Mouse (Mus musculus) mesoderm, embryonic 11.5 days (tissue): ENCODE results near the gene Prdx2.

Experiments
- DNase-seq: peaks from one replicate; pipeline ENCODE4 v3.0.0-alpha.2; 2012; ENCODE audit warnings: low read depth, low spot score

Gene Prdx2

DNA sequence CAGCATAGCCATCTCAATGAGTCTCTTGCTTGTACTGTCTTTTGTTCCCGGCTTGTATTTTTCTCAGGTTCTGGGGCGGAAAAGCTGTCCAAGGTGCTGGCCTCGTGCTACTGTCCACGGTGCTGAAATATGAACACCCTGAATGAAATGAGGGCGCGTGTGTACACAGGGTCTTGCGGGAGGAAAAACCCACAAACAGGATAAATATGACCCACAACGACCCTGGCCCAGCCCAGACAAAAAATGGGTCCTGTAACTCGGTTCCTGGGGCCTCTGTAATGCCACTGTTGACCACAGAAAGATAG is 22.2 kb upstream of the Prdx2 start:
- DNase-seq, result peak; percentile 69

DNA sequence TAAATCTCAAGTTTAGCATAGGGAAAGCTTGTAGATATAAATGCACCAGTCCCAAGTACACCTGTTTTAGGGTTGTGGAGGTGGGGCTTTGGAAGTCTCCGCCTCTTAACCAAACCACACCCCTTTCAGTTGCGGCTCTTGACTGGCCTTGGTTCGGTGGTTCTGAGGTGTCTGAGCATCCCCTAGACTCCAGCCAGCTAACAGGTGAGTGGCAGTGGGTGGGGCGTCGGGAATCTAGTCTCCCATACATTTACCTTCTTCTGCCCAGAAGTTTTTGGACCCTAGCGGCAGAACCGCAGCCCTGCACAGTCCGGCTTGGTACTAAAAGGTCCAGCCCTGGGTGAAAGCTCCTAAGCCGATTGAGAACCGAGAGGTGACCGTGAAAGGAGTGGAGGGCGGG is 19.6 kb upstream of the Prdx2 start:
- no peak for DNase-seq

DNA sequence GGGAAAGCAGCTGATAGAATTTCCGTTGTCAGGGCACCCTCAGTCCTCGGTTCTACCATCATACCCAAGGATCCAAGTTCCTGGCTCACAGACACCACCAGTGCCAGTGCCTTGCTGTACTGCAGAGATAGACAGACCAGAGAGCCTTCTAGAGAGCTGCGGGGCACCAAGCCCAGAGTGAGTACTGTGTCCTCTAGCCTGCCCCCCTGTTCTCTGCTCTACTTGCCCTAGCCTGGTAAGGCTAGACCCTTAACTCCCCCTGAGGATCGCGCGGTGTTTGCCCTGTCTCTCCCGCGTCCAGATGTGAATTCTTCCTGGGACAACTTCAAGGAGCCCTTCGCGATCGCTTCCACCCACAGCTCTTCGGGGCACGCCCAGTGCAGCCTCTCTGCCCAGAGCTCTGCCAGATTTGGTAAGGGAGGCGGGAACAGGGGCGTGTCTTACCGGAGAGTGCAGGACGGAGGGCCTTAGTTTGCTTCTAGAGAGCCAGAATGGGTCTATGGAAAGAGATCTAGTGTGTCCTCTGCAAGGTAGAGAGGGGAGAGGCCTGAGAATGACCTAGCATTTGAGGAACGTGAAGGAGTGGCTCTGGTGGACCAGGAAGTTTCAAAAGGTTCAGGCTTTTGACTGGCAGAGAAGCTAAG is 16.7 kb upstream of the Prdx2 start:
- no peak for DNase-seq

DNA sequence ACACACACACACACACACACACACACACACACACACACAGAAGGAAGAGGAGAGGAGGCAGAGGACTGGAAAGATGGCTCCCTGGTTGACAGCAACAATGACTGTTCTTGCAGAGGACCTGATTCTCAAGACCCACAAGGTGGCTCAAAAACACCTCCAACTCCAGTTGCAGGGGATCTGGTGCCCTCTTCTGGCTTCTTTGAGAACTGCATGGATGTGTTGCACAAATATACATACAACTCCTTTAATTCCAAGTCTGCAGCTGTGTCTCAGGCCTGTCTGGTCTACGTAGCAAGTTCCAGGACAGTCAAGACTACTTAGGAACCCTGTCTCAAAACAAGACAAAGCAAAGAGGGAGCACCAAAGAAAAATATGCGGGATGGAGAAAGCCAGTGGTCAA is 12.6 kb upstream of the Prdx2 start:
- DNase-seq, result peak; percentile 85

DNA sequence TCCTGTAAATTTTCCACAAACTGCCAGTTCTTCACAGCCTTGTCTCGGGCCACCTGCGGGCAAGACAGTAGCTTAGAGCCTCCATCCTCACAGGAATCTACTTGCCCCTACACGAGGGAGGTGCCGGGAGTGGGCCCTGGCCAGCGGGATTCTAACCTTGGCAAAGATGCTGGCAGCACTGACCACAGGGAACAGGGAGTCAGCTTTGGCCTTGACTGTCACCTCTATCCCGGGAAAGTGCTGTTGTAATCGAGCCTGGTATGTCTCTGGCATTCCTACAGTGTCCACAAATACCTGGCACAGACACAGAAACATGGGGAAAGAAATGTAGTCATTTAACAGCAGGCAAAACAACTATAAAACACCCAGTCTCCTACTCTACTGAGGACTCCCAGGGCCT is 9.6 kb upstream of the Prdx2 start:
- DNase-seq, result no peak

DNA sequence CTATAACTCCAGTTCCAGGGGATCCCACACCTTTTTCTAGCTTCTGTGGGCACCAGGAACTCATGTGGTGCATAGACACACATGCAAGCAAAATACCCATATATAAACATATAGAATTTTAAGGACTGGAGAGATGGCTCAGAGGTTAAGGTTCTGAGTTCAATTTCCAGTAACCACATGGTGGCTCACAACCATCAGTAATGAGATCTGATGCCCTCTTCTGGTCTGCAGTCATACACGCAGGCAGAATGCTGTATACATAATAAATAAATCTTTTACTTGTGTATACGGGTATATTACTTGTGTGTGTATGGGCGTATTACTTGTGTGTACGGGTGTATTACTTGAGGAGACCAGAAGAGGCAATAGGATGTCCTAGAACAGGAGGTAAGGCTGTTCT is 5.4 kb upstream of the Prdx2 start:
- no peak for DNase-seq

DNA sequence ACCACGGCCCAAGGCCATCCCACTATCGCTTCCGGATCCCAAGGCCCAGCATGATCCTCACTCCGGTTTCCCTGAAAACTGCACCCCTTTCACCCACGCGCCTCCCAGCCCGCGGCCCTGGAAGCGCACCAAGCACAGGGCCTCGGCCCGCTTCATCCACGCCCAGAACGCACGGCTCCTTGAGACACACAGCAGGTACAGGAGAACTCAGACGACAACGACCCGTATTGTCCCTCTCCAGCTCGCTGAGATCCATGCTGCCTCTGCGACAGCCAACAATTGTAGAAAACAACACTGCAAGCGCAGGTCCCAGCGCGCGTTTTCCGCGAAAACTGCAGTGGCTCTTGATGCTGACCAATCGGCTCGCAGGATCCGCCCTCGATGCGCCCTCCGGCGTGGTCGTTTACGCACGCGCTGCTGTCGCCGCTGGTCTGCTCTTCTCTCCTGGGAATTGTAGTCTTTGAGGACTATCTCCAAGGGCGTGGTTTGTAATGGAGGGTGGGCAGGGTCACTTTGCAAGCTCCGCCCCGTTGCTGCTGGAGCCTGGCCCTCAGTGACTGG is 3.6 kb upstream of the Prdx2 start:
- peak; percentile 97 for DNase-seq

DNA sequence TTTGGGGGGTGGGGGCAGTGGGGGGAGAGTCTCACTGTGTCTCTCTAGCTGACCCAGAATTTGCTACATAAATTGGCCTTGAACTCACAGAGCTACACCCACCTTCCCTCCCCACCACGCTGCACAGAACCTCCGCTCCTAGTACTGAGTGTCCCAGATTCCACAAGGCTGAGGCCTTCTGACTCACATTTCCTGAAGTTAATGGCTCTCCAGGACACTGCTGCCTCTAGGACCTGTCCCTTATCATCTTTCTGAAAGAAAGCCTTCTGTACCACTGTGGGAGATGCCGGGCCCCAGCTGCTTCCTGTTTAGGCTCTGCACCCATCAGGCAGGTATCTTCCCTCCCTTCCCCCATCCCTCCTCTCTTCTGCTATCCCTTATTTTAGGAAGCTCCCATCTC is 2.8 kb upstream of the Prdx2 start:
- no peak for DNase-seq

DNA sequence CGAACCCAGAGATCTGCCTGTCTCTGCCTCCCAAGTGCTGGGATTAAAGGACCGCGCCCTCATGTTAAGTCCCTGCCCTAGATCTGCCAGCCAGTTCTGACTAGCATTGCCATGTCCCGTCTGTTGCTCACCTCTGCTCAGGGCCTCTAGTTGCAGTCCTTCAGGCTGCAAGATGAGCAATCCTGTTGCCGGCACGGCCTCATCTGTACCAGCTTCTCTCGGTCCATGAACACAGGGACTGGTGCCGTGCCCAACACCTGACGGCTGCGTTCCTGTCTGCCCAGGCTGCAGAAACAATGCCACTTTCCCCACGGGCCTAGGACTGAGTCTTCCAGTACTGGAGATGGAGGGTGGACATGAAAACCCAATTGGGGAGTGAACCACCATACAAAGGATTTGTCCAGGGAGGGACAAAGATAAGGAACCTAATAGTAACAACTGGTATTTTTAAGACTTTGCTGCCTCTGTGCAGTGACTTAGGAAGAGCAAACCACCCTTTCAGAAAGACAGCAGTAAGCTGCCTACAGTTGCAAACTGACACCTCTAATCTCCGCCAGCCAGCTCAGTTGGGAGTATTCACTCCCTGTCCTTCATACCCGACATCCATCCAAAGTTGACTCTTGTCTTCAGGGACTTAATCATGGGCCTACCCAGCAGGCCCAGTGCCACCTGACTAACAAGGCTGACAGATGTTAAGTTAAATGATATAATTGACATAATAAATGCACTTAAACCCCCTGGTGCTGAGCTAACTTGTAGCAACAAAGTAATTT is 1.7 kb upstream of the Prdx2 start:
- no peak for DNase-seq

DNA sequence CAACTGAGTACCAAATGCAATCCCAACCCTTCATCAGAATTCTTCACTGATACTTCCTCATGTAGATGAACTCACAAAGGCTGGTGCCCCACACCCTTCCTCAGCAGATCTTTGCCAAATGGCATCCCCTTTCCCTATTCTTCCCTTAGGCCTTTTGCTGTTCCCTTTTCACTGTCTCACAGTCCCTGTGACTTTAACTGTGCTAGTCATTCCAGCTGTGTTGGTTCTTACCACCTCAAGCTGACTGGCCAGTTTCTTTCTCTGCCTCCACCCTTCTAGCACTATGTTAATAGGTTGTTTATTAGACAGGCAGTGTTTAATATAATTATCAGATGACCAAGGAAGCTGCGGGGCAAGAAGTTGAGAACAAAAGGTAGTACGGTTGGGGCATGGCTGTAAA is 737 bp upstream of the Prdx2 start:
- DNase-seq, result no peak

DNA sequence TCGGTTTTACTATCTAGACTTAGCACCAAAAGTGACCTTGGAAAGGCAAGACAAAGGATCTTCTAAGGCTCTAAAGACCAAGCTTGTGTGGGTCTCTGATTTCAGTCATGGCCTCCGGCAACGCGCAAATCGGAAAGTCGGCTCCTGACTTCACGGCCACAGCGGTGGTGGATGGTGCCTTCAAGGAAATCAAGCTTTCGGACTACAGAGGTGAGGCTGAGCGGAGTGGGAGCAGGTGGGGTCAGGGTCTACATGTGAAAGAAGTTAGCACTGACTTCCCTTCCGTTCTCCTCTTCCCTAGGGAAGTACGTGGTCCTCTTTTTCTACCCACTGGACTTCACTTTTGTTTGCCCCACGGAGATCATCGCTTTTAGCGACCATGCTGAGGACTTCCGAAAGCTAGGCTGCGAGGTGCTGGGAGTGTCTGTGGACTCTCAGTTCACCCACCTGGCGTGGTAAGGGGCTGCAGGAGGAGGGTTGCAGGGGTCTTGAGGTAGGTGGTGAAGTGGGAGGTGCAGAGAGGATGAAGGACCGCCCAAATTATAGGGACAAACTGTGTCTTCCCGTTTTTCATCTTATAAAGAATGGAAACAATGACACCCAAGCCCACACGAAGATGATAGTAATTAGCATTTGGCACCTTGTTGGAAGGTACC is 876 bp downstream of the Prdx2 start:
- no peak for DNase-seq

DNA sequence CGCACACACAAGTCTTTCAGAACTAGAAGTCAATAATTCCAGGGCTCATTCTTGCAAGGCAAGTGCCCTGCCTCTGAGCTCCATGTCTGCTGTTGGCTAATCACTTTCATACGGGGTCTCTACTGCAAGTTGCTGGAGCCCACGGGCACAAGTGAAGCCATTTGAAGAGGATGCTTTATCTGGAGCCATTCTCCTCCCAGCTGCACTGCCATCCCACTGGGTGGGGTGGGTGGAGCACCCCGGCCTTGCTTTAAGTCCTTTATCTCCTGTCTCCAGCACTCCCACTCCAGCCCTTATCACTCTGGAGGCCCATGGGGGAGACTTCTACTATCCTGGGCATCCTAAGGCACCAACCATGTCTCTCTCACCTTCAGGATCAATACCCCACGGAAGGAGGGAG is 1.5 kb downstream of the Prdx2 start:
- DNase-seq, result no peak

DNA sequence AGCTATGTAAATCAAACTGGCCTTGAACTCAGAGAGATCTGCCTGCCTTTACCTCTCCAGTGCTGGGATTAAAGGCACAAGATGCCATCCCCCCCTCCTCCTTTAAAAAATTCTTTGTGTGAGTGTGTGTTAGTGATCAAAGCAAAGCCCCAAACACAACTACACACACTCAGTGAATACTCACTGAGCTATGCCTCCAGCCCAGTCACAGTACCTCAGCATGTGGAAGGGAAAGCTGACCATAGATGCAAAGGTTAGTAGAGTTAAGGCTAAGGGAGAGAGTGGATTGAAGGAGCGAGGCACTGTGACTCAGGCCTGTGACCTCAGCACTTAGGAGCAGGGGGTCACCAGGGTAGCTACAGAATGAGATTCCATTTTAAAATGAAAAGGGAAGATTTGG is 3.7 kb downstream of the Prdx2 start:
- no peak for DNase-seq

DNA sequence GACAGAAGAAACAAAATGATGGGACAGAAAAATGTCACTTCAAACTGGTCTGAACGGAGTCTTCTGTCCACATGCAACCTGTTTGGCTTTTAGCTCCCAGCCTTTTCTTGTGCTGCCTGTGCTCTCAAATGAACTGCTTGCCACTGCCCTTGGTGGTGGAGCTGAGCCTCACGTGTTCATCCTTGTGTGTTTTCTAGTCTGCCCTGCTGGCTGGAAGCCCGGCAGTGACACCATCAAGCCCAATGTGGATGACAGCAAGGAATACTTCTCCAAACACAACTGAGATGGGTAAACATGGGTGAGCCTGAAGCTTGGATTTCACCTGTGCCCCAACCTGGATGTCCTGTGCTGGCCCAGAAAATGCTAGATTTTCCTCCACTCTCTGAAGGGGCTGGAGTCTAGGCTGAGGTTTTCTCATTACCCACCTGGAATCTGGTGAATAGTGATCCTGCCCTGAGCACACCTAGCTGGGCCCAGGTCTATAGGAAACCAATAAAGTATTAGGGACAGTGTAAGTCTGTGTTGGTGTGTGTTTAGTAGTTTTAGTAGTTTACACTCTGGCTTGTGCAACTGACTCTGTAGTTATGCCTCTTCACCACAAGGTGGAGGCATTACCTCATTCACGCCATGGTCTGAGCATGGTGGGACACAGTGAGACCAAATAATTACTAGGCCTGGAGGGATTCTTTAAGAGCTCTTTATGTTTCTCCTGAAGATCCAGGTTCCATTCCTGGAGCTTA is 4.6 kb downstream of the Prdx2 start:
- DNase-seq, result peak; percentile 74

DNA sequence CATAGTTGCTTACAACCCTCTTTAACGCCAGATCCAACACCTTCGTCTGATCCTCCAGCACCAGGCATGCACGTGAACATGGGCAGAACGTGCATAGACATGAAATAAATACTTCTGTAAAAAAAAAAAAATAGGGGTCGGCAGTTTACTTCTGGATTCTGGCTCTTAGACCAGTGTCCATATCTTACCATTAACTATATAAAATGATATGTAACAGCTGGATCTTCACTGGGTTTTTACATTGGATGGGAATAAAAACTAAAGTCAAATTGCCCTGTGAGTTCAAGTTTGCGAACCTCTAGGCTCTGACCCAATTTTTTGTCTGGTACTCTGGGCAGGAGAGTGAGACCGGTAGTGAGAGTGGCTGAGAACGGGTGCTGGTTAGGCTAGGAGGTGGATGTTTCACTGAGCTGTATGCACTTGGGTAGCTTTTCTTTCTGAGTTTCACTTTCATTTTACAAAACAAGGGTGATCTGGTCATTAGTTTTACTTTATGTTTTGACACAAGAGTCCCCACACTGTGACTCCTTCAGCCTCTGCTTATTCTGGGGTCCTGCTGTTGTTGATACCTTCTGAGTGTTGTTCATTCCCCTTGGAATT is 5.3 kb downstream of the Prdx2 start:
- no peak for DNase-seq

DNA sequence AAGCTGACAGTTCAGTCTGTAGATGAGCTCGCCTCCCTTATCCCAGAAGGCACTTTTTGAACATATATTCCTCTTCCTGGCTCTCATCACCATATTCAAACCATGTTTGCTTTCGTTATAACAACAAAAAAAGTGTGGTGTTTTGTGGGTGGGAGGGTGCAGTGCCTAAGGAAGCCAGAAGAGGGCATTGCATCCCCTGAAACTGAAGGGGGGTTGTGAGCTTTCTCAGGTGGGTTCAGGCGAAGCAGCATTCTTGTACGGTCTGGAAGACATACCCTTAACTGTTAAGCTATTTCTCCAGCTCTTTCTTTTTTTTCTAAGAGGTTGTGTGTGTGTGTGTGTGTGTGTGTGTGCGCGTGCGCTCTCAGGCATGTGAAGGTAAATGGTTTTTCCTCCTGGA is 6.0 kb downstream of the Prdx2 start:
- peak; percentile 72 for DNase-seq

DNA sequence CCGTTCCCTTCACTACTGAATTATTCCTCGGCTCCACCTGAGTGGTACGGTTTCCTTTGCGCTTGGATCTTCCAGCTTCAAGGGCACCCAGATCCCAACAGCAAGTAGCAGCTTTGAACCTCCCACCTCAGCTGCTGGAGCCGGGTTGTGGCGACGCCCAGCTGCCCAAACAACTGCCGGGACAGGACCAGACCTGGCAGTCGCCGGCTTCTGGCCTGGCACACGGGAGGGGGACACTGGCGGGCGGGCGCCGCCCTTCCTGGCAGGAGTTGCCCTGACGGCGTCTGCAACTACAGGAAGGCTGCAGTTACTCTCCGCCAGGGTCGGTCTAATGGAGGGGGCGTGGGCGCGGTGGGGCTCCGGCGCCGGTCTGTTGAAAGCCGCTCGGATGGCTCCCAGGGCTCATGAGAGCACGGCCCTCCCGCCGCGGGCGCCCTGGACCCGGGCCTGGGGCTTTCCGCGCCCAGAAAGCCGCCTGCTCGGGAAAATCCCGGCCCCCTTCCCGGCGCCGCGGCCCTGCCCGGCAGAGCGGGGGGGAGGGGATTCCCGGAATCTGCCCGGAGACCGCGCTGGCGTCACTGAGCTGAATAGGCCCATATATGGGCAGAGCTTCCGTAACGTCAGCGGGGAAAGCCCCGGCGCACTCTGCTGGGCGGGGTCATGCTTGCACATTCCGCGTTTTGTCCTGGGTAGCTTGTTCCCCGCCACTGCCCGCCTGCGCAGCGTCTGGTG is 6.8 kb downstream of the Prdx2 start:
- DNase-seq, result peak; percentile 96

DNA sequence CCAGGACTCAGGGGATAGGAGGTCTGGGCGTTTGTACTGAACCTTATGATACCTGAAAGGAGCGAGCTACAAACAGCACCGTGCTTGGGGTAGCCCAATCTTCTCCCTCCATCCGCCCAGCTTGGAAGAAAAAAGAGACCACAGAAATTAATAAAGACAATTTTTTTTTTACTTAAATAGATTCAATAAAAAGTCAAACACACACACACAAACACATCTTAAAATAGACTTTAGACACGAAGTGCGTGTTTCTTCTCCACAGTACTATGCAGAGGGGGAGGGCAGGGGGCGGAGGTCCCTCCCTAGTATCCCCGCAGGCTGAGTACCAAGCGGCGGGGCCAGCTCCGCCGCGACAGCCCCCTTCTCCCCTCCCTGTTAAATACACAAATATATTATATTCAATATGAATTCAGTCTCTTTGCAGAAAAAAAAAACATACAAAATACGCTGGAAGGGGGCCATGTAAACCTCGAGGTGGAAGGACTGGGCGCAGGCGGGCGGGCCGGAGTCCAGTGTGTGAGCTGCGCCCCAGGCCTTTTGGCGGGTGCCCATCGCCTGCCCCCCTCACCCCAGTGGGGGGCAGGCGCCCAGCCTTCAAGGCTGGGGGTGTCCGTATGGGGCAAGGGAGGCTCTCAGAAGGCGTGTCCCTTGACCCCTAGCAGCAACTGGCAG is 7.5 kb downstream of the Prdx2 start:
- DNase-seq, result no peak

DNA sequence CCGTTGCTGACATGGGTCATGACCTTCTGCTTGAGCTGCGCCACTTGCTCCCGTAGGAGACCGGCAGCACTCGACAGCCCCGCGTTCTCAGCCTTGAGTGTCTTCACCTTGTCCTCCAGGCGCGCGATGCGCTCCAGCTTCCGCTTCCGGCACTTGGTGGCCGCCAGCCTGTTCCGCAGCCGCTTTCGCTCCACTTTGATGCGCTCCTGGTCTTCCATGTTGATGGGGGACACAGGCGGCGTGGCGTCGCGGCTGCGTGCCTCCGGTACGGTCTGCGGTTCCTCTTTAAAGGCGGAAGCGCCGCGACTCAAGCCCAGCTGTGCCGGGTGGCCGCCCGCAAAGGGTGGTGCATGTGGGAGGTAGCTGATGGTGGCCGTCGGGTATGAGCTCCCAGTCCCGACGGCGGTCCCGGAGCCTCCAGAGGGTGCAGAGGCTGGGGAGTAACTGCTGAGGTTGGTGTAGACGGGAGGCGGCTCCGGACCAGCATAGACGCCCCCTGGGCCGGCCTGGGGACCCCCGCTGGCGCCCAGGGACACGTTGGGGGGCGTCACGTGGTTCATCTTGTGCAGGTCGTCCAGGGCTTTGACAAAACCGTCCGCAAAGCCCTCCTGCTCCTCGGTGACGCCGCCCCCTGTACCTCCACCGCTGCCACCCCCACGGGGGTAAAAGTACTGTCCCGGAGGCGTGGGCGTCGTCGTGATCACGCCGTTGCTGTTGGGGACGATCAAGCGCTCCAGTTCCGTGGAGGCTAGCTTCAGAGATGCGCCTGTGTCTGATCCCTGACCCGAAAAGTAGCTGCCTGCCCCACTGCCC is 8.3 kb downstream of the Prdx2 start:
- DNase-seq, result no peak
